Mouse (Mus musculus) neutrophil, adult 5-6 weeks (primary cell): ENCODE measurements around the gene Brap. TPM values are rescaled to one million over a fixed set of nuclear protein-coding genes. Genes with fewer than 3 reads are reported as not detected.
A peak's percentile ranks its signal among the peaks of the same experiment; 100 is the strongest.
"Not testable (repeated sequence)": the region's sequence is repeated elsewhere in the genome, so short reads cannot be mapped to it uniquely, and the experiment has no call there.

Source experiments
- ATAC-seq: fragments of 151-379, 151-347 bp; 2 replicates; pipeline ENCODE4 v1.8.0; 2017; ENCODE audit warnings: mild to moderate bottlenecking, moderate TSS enrichment; ENCODE audit not compliant: insufficient number of reproducible peaks, poor library complexity, low FRiP score, severe bottlenecking; ENCODE audit errors: extremely low read depth
- total RNA-seq: library from RNA; stranded (forward); fragments of 200-1000 nt; gene quantifications from 2 replicates; pipeline ENCODE4 v1.2.3, GENCODE M21; 2017

The Brap gene
- total RNA-seq, 1 experiment from 2014 or later = 90.0 TPM

DNA sequence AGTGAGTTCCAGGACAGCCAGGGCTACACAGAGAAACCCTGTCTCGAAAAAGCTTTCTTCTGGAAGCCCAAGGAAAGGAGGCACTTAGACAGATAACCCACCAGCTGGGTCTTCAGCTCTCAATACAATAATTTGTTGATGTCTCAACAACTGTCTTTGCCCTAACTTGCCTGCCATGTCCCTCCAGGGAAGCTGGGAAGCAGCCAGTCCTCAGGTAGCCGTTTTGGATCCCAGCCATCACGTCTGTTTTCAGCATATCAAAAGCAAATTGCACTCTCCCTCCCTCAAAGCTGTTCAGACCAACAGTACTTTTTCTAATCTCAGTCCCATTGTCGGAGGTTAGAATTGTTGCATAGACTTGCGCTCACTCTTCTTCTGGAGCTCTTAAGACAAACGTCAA is 3.7 kb downstream of the Brap start:
- ATAC-seq = no peak

DNA sequence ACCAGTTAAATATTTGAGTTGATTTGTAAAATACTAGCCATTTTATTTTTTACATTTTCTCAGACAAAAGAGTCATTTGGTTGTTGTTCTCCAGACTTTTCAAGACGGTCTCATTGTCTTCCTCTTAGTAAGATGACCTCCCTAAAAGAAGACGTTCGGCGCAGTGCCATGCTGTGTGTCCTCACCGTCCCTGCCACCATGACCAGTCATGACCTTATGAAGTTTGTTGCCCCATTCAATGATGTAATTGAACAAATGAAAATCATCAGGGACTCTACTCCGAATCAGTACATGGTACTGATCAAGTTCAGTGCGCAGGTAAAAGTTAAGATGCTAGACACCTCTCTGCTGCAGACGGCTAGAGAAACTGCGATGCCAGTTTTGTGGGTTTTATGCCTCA is 4.6 kb downstream of the Brap start:
- no peak for ATAC-seq

DNA sequence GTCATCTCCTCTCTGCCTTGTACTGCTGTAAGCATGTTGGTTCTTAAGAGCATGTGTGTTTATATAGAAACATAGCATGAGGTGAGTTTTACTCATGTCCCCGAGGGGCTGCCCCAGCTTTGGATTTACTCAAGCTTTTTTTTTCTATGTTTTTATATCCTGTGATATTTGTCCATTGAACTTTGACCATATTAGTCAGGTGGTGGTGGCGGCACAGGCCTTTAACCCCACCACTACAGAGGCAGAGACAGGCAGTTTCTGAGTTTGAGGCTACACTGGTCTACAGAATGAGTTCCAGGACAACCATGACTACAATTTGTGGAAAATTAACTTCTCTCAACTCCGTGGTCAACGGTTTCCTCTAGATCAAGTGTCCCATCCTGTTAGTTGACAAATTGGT is 6.7 kb downstream of the Brap start:
- ATAC-seq = no peak

DNA sequence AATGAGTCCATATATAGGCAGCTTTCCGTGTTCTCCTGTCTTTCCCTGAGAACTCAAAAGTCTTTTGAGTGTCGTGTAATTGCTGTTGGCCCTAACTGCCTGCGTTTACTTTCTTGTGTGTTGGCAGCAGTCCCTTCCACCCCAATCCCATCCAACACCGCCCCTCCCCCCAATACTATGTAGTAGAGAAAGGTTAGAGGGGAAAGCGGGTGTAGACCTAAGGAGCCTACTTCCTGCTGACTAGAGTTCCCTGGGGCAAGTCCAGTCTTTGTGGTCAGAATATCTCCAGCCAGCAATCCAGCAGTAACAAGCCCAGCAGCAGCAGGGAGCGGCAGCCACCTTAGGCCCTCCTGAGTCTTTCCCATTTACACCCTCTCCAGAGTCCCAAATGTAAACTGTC is 8.0 kb downstream of the Brap start:
- no peak for ATAC-seq

DNA sequence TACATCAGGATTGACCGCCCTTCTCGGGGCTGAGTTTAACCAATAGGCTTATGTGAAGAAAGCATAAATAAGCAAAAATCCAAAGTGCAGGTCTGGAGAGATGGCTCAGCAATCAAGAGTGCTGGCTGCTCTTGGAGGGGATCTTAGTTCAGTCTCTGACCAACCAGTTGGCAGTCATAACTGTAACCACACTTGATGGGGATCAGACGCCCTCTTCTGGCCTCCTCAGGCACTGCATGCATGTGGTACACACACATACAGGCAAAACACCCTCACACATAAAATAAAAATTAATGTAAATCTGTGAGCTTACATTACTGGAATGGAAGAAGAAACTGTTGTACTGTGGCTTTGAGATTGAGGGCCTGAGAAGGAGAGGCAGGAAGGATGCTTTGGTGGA is 10.0 kb downstream of the Brap start:
- 0 out of 2 replicates have a peak, but pooled peaks have one; percentile 30 for ATAC-seq

DNA sequence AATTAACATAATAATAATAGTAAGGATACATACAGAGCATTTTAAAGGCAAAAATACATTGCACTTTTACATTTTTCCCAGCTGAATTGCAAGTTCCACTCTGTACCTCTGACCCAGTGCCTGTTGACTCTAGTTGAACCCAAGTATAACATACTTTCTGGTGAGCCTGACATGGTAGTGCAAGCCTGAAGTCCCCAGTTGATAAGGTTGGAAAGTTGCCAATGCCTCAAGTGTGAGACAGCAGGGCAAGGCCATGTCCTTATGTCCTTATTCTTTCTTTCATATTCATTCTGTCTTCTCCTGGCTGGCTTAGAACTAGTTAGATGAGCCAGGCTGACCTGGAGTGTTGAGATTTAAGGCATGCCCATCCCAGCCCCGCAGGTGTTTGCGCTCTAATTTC is 21.9 kb downstream of the Brap start:
- ATAC-seq = no peak

DNA sequence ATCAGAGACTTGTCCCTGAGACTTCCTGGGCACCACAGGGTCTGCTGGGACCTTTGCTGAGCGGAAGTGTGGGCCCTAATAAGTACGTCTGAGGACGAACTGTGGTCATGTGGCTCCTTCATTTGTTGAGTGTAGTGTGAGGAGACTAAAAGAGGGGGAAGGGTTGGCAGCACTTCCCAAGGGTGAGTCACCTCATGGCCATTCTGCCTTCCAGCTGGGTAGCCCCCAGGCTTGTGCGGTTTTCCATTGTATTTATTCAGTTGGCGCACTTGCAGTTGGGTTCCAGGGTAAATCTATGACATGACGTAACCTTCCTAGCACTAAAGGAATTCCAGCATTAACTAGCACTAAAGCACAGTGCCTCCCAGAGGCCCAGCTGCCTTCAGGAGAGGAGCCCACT is 25.1 kb downstream of the Brap start:
- ATAC-seq = no peak

DNA sequence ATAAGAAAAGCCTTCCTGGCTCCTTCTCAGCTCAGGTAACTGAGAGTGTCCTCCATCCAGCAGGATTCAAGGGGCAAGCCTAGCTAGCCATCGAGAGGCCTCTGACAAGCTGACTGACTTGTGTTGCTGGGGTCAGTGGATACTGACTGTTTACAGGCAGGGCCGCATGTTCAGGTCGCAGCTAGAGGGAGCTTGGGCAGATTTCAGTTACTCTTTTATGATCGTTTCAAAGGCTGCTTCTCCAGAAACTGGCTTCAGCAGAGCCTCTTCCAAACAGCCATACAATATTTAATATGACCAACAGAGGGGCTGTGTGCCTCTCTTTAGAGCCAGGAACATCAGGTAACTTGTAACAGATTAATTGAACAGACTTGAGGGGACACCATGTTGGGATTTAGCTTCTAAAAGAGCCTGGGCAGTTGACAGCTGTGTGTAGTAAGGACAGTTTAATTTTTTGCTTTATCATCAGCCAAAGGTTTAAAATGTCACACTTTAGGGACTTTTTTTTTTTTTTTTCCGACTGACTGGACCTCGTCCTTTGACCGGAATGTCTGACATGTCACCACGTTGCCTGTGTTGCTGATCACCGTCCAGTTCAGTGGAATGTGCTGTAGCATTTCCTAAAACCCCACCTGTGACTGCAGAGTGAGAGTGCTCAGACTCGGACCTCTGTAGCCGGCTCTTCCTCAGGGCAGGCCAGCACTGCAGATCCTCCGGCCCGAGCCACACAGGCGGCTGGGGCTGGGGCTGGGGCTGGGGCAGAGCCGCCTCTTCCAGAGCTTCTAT is 25.9 kb downstream of the Brap start:
- ATAC-seq = no peak

DNA sequence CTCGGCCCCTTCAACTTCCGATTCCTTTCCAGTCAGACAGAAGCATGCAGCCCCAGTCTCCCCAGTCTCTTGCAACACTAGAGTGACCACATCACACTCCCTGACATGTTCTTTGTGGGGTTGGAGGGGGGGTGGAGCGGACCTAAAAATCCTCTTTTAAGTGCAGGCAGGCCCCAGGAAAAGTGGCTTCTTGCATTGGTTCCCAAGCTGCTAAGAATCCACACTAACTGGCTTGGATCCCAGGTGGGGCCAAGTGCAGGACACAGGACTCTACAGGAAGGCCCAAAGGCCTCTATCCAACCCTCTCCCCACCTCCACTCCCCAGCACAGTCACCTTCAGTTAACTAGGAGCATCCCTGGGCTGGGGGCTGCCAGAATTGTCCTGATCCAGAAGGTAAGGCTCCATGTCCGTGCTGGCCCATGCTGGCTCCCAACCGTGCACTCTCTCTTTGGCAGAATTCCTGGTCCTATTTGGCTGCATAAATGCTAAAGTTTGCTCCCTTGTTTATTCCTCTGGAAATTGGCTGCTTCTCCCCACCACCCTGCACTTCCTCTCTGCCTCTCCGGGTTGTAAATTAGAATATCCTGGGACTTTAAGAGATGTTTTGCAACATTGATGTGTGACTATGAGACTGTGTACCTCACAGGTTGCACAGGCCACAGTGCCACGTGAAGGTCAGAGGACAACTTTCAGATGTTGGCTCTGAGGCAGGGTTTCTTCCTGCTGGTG is 30.3 kb downstream of the Brap start:
- ATAC-seq = no peak

DNA sequence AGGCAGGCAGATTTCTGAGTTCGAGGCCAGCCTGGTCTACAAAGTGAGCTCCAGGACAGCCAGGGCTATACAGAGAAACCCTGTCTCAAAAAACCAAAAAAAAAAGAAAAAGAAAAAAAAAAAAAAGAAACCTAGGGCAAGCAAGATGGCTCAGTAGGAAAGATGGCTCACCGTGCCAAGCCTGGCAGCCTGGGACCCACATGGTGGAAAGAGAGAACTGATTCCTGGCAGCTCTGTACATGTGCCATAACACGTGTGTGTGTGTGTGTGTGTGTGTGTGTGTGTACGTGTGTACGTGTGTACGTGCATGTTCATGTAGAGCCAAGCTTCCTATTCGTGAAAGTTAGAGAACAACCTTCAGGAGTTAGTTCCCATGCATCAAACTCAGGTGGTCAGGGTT is 31.1 kb downstream of the Brap start:
- not testable (repeated sequence) for ATAC-seq

DNA sequence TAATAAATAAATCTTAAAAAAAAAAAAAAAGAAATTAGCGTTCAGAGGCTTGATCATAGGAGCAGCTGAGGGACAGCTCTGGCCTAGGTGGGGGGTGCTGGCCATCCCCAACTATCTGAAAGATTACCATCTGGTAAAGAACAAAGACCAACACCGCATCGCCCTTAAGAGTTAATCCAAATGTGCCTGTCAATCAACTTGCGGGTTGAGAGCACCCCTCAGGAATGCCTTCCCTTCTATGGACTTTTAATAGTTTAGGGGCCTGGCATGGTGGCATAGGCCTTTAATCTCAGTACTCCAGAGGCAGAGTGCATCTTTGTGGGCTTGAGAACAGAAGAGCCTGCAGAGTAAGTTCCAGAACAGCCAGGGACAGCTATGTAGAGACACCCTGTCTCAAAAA is 32.5 kb downstream of the Brap start:
- no peak for ATAC-seq

DNA sequence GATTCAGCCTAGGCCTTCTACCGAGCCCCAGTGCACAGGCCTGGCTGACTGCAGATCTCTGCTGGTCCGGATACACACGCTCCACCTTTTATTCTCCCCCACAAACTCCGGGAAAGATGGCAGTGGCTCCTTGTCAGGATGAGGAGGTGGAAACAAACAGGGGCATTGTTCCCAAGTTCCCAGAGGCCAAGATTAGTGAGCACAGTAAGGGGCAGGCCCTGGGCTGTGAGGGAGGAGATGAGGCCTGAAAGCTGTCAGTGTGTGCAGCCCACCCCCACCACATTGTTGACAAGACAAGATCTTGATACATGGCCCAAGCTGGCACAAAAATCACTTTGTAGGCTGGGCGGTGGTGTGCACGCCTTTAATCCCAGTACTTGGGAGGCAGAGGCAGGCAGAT is 36.4 kb downstream of the Brap start:
- ATAC-seq = no peak

DNA sequence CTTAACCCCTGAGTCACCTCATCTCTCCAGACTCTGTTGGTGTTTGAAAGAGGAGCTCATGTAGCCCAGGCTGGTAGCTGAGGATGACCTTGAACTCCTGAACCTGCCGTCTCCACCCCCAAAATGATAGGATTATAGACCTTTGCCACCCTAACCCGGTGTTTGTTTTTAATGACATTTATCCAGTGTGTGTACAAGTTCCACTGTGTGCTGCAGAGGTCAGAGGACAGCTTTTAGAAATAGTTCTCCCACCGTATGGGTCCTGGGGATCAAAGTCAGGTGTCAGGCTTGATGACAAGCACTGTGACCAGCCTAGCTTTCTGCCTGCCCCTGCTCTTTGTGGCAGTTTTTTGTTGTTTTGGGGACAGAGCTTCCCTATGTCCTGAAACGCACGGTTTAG is 39.5 kb downstream of the Brap start:
- no peak for ATAC-seq

DNA sequence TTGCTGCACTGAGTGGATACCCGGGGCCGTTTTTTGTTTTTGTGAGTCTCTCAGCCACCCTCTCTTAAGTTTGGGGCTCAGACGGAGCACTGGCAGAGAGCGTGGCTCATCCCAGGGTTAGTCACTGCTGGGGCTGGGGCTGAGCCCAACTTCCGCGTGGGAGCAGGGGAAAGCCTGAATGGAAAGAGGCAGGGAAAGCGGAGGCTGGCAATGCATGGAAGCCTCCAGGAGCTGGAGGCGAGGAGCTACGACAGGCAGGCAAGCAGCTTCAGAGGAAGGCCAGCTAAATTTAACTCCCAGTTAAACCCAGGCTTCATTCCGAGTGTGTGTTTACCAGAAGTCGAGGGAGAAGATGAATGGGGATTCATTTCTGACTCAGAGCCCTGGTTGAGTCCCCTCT is 40.1 kb downstream of the Brap start:
- no peak for ATAC-seq

DNA sequence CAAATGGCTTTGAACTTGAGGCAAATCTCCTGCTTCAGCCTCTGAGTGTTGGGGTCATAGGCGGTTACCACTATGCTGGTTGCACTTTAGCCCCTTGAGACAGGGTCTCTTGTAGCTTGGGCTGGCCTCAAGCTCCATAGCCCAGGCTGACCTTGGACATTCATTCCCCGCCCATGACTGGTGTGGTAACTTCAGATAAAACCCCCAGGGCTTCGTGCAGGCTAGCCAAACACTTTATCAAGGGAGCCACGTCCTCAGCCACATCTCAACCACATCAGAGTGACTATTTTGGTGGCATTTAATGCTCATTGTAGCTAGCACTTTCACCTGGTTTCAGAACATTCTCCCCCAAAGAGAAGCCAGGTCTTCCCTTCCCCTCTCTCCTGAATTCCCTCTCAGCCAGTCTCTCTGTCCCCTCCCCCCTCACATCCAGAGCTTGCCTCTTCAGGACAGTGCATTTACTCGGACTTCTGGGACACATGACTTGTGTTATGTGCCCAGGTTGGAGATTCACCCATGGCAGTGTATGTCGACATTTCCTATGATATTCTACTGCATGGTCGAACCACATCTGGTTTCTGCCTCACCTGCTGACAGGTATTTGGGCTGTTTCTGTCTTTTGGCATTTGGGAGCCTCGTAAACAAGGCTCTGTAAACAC is 40.9 kb downstream of the Brap start:
- no peak for ATAC-seq

DNA sequence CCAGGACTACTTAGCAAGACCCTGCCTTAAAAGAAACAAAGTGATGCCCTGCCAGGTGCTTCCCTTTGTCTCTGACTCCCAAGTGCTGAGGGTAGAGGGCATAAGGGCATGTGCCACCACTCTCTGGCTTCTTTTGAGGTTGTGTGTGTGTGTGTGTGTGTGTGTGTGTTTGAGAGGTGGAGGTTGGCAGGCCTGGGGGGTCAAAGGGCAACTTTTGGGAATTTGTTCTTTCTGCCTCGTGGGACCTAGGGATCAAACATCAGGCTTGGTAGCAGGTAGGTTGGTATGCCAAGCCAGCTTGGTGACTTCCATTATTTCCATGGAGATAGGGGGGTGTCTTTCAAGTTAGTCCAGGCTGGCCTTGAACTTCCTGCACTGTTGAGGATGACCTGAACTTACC is 43.0 kb downstream of the Brap start:
- ATAC-seq = no peak

DNA sequence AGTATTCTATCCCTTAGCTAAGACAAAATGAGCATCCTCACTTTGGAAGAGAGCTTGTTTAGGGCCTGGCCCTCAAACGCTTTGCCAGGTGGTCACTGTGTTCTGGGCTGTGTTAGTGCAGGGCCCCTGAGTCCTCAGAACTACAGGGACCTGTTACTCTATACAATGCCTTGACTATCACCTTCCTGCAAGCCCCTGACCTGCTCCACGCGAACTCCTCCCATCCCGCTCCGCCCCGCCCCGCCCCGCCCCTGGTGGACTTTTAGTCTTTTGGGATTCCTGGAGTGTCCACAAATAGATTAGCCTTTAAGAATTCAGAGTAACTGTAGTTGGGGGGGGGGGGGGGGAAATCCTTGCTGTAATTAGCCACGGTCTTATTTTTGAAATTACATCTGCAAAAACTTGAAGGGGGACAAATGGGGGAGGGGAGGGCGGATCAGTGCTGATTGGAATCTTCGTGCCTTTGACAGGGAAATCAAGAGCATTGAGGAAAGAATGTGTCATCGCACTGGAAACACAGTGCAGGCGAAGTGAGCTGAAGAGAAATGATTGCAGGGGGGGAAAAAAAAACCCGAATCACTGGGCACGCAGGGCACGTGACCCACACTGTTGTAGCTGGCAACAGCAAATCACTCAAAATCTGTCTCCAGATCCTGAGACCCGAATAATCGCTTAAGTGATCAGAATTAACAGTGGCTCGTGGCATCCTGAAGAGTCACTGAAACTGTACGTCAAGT is 44.3 kb downstream of the Brap start:
- ATAC-seq = no peak

DNA sequence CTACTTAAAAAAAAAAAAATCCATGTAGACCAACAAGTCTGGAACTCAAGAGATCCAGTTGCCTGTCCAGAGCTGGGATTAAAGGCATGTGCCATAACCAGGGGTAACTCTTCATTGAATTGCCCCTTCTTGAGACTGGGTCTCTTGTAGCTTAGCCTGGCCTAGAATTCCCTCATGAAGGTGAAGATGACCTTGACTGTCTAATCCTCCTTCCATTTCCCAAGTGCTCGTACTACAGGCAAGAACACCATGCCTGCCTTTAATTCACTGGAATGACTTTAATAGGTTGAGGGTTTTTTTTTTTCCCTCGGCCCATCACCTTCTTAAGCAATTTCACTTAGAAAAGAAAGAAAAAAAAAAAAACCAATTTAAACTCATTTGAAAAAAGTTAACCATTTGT is 50.0 kb downstream of the Brap start:
- no peak for ATAC-seq

DNA sequence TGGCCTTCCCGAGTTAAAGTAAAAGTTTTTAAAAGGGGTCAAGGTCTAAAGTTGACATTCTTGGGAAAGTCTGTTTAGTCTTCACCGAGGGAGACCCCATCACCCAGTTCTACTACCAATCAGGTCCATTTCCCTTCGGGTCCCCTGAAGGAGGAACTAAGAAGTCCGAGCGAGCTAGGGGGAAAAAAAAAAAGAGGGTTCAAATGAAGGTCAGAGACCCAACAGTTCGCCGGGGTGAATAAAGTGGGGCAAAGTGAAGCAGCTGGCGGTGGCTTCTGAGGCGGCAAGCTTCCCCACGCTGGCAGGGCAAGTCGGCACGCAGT is 50.4 kb downstream of the Brap start:
- peak; percentile 40; the same call in 1 of the 2 replicates for ATAC-seq
